In genomic region chr10:85678635-85679034, GRCm38 (mm10) we compare ENCODE assay signal across 9 mouse cellular contexts.
DNase-seq lines count a peak whose midpoint lies in the region; ATAC-seq and TF ChIP-seq lines count a peak whose summit lies in the region.
"Had no signal": no experiment of that assay in that cellular context is flagged by ENCODE, and none has a peak within 500 bp of the region (broad histone marks: within the 10 kb centered on the region; RNA-seq: fewer than 3 reads in every experiment).

No protein-coding gene starts in this region.

- H3K9ac ChIP-seq in kidney, postnatal 0 days (ENCODE audit: low read depth, low read length), result no peak overlapping the region
- H3K9ac ChIP-seq: hindbrain, embryonic 15.5 days had no signal

- H3K27me3 ChIP-seq in testis, adult 2 months (ENCODE audit: control insufficient read depth, insufficient read depth, low read length), result no peaks in the 10 kb centered on the region
- H3K27me3 ChIP-seq in kidney, postnatal 0 days (ENCODE audit: insufficient read depth, low read length), result no peaks in the 10 kb centered on the region
- no peaks in the 10 kb centered on the region for H3K27me3 ChIP-seq in splenic B cell, adult 2 months (ENCODE audit: control insufficient read depth, insufficient read depth, low read length, poor library complexity, severe bottlenecking)
- H3K27me3 ChIP-seq: hindbrain, embryonic 15.5 days had no signal

- H3K4me3 ChIP-seq in testis, adult 2 months (ENCODE audit: control insufficient read depth, low read depth, low read length), result no peak overlapping the region
- H3K4me3 ChIP-seq in kidney, postnatal 0 days (replicated peaks; ENCODE audit: low read depth, low read length), result no peak overlapping the region
- H3K4me3 ChIP-seq: hindbrain, embryonic 15.5 days had no signal

- no peak overlapping the region for H3K27ac ChIP-seq in testis, adult 2 months (ENCODE audit: control insufficient read depth, insufficient read depth, low read depth, low read length)
- no peak overlapping the region for H3K27ac ChIP-seq in kidney, postnatal 0 days
- H3K27ac ChIP-seq: hindbrain, embryonic 15.5 days had no signal

- no peak overlapping the region for H3K4me2 ChIP-seq in kidney, postnatal 0 days (ENCODE audit: low read length)
- H3K4me2 ChIP-seq: hindbrain, embryonic 15.5 days had no signal

- TF ChIP-seq POLR2A in testis, adult 2 months (IDR thresholded peaks at IDR 0.05; ENCODE audit: control insufficient read depth, low read depth, low read length), result no peak

- DNase-seq in CD4-positive, CD25-positive, alpha-beta regulatory T cell, adult 2 months (ENCODE audit: low read depth, low spot score), result peak; percentile 44
- no peak for DNase-seq in testis, postnatal 14 days (ENCODE audit: low spot score)
- DNase-seq in embryo, embryonic 10.5 days (ENCODE audit: low spot score), result peak; percentile 62
- peak; percentile 70 for DNase-seq in kidney, postnatal 0 days (ENCODE audit: low spot score)
- DNase-seq in lung, adult 18-20 months, result peak; percentile 46 to 54
- DNase-seq in splenic B cell, adult 2 months (ENCODE audit: low read depth, low spot score), result peak; percentile 31

- peak; percentile 19; the same call in 1 of the 2 replicates for TF ChIP-seq CTCF in testis, adult 2 months (IDR thresholded peaks at IDR 0.05; ENCODE audit: control insufficient read depth, insufficient read depth, insufficient replicate concordance, low read depth, low read length)
- peak; percentile 76 for TF ChIP-seq CTCF in kidney, postnatal 0 days (IDR thresholded peaks at IDR 0.05; ENCODE audit: low read depth)

- H3K9me3 ChIP-seq in kidney, postnatal 0 days (replicated peaks; ENCODE audit: low read length), result no peaks in the 10 kb centered on the region
- H3K9me3 ChIP-seq: hindbrain, embryonic 15.5 days had no signal

- H3K36me3 ChIP-seq in testis, adult 2 months (ENCODE audit: control insufficient read depth, insufficient read depth, low read length), result no peaks in the 10 kb centered on the region
- H3K36me3 ChIP-seq in kidney, postnatal 0 days (ENCODE audit: insufficient read depth, low read length), result no peaks in the 10 kb centered on the region
- H3K36me3 ChIP-seq in splenic B cell, adult 2 months (ENCODE audit: control insufficient read depth, insufficient read depth, low read length, poor library complexity, severe bottlenecking), result no peaks in the 10 kb centered on the region
- H3K36me3 ChIP-seq: hindbrain, embryonic 15.5 days had no signal

- WGBS in kidney, postnatal 0 days, result 22% methylated on average over 4 of the region's 4 CpGs

- H3K4me1 ChIP-seq in testis, adult 2 months (ENCODE audit: control insufficient read depth, insufficient read depth, low read length), result no peaks in the 10 kb centered on the region
- no peaks in the 10 kb centered on the region for H3K4me1 ChIP-seq in kidney, postnatal 0 days (replicated peaks; ENCODE audit: insufficient read depth, low read length)
- H3K4me1 ChIP-seq: hindbrain, embryonic 15.5 days had no signal

- ATAC-seq in CD4-positive, CD25-positive, alpha-beta regulatory T cell, adult 4 months, result no peak
- ATAC-seq in kidney, postnatal 0 days (replicated peaks; ENCODE audit: low FRiP score, low read depth), result no peak
